Mouse (Mus musculus) spleen, postnatal 14 days (tissue): Measurements from ENCODE around the gene BC017158.
A peak's percentile ranks its signal among the peaks of the same experiment; 100 is the strongest.

ENCODE experiments used
- DNase-seq, 2 experiments: peaks; one replicate each; pipeline ENCODE4 v3.0.0; 2021 to 2022; ENCODE audit warnings: low spot score in 2 of 2

Gene BC017158

GRCm38 (mm10) chr7:128297617-128298480 lies at the start of gene BC017158:
BC017158 (minus strand) TSS chr7:128298170.
- DNase-seq: peak; percentile 42 to 57

- DNase-seq: peak in 1 of 2 experiments; percentile 6
These were observed 49.0 kb upstream of the BC017158 start for GRCm38 (mm10) chr7:128346991-128347390.

- peak in 1 of 2 experiments; percentile 3 for DNase-seq
These were observed 48.6 kb upstream of the BC017158 start for GRCm38 (mm10) chr7:128346522-128346921.

GRCm38 (mm10) chr7:128345691-128346090 lies 47.7 kb upstream of the BC017158 start:
- peak in 1 of 2 experiments; percentile 2 for DNase-seq

GRCm38 (mm10) chr7:128344928-128345653 lies 47.1 kb upstream of the BC017158 start:
- peak; percentile 51 to 68 for DNase-seq

- no peak for DNase-seq
These were observed 46.5 kb upstream of the BC017158 start for GRCm38 (mm10) chr7:128344488-128344887.

GRCm38 (mm10) chr7:128342691-128343090 lies 44.7 kb upstream of the BC017158 start:
- DNase-seq: peak in 1 of 2 experiments; percentile 4

DNA sequence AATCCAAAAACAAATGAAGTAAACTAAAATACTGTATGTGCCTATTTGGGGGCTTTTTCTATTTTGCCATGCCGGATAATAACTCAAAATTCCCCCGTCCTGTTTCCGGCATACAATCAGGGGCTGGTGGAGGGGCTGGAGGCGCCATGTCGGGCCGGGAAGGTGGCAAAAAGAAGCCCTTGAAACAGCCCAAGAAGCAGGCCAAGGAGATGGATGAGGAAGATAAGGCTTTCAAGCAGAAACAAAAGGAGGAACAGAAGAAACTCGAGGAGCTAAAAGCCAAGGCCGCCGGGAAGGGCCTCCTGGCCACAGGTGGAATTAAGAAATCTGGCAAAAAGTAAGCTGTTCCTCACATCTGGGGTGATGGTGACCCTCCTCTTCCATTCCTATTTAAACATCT lies 42.4 kb upstream of the BC017158 start:
- peak in 1 of 2 experiments; percentile 2 for DNase-seq

DNA sequence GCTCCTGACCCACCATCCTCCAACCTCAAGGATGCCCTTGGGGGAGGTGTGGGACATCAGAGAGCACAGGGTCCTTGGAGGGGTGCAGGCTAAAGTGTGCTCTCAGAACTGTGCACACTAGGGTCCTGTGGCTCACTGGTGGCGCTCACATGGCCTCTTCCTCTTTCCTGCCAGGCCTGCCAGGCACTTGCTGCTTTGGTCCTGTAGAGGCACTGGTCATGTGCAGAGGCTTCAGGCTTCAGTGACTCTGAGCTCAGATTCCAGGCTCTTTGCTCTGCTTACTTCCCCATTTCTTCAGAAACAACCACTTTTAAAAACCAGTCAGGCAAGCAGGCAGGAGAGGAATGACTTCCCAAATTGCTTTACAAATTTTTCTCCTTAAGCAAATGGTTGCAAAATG lies 34.9 kb upstream of the BC017158 start:
- peak in 1 of 2 experiments; percentile 6 for DNase-seq

GRCm38 (mm10) chr7:128330981-128331380 lies 33.0 kb upstream of the BC017158 start:
- DNase-seq: no peak

DNA sequence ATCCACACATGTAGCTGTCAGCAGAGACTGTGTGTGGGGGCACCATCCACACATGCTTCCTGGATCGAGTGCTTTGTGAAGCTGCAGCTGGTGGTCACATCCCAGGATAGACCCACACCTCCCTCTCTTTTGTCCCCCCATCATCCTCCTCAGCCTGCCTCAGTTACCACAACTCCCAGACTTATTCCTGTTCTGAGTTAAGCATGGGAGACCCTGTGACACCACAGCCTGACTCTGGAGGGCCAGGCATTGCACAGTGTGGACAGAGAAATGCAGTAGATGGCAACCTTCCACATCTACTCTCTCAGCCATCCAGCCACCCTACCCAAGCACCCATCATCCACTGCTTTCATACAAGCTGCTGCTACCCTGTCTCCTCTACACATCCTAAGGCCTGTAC lies 27.0 kb upstream of the BC017158 start:
- DNase-seq: no peak

DNA sequence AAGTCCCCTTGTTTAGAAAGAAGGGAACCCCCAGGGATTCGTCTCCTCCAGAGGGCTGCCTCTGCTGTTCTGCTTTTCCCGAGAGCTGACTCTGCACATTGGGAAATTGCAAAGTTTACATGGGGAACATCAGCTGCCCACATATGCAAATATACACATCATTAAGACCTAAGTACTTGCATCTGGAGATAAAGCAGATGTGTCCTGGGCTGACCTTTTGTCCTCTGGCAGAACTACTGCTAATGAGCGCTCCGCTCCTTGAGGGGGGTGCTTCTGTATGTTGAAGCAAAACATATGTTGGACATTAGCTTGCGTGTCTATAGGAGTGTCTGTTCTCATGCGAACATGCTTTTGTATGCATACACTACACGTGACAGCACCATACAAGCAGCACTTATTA lies 23.3 kb upstream of the BC017158 start:
- DNase-seq: no peak

DNA sequence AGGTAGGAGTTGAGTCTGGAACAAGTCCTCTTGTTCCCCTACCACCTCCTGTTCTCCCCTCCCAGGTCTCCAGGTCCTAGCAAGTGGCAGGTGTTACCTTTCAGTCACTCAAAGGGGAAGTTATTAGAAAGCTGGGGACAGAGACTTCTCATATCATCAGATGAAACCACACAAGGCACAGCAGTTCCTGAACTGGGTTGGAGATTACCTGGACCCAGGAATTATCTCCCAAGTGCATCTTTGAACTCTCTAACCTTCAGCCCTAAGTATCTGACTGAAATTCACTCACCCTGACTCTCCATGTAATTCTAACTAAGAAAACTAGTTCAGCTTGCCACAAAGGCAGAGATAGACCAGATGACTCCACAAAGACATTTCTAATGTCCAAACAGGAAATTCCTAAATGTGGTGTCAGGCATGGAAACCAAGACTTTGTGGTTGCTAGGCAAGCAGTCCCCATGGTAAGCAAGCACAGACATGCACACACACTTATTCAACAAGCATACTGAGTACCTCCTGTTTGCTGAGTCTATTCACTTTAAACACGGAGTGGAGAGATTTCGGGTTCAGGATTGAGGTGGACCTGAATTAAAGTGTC lies 22.3 kb upstream of the BC017158 start:
- no peak for DNase-seq

DNA sequence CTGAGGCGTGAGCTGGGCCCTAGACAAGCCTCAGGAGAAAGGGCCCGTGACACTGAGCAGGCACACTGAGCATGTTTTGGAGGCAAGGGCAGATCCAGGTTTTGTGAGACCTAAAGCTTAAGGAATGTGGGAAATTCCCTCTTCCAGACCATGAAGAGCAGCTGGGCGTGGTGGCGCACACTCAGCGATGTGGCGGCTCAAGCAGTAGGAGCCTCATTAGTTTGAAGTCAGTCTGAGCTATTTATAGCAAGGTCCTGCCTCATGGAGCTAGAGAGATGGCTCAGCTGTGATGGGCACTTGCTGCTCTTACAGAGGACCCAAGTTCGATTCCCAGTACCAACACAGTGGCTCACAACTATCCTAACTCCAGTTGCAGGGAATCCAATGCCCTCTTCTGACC lies 21.2 kb upstream of the BC017158 start:
- no peak for DNase-seq

- DNase-seq: no peak
These were observed 19.0 kb upstream of the BC017158 start for GRCm38 (mm10) chr7:128317011-128317410.

- DNase-seq: no peak
These were observed 16.5 kb upstream of the BC017158 start for GRCm38 (mm10) chr7:128314491-128314890.

DNA sequence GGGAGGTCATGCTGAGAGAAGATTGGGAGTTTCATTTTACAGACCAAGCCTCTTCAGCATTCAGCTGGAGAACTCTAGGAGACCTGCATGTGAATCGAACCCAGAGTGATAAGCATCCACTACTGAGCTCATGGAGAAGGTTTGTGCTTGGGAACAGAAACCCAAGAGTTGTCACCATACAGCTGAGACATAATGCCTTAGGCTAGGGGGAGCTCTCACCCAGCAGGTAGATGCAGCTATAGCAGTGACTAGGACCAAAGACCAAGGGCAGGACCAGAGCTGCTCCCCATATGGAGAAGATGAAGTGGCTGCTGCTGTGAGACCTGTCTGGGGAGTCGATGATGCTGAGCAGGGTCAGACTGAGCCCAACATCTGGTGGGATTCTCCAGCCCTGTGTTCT lies 15.6 kb upstream of the BC017158 start:
- DNase-seq: no peak

- no peak for DNase-seq
These were observed 14.5 kb upstream of the BC017158 start for GRCm38 (mm10) chr7:128312375-128313059.

DNA sequence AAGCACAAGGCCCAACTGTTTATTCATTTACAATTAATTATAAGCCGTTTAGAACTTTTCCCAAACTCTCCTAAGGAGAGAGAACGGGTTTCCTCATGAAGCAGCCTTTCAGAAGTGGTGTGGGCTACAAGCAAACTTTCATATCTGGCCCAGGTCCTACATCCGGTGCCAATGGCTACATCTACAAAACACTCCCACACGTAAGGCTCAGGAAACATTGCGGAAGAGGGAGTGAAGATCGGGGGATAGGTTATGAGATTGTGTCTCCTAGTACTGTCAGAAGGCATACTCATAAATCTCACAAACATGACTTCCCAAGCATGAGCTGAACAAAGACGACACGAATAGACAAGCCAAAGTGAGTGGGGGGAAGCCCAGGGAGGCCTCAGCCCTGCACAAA lies 13.8 kb upstream of the BC017158 start:
- no peak for DNase-seq

GRCm38 (mm10) chr7:128311263-128311662 lies 13.3 kb upstream of the BC017158 start:
- DNase-seq: no peak

- no peak for DNase-seq
These were observed 12.3 kb upstream of the BC017158 start for GRCm38 (mm10) chr7:128310229-128310688.

DNA sequence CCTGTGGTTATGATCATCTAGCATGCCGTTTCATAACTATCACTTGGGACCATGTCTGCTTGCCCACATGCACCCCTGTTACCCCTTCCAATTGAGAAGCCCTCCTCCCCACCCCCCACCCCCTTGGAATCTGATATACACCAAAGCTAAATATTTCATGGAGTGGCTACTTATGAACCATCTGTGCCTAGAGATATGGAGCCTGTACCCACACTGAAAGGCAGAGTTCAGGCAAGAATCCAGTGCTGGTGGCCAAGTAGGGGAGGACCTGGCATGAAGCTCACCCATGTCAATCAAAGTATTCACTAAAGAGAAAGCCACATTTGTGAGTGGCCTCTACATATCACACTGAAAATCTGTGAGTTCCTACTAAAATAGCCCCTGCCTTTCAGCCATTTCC lies 11.8 kb upstream of the BC017158 start:
- DNase-seq: no peak
